9 mouse cellular contexts compared by ENCODE assay signal in the genomic region with DNA sequence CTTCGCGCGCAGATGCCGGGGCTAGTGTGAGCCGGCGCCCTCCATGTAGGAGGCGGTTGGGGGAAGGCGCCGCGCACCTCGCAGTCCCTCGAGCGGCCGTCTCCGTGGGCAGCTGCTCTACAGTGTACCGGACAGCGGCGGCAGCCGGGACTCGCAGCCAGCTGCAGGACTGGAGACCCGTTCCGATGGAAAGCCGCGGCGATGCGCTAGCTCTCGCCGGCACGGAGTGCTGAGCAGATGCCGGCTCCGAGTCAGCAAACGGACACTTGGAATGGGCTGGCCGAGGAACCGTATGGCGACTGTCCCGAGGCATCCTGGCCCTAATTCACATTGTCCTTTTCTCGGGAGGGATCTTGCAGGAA. TPM values are rescaled to one million over a fixed set of nuclear protein-coding genes. Genes with fewer than 3 reads are reported as not detected.
DNase-seq lines count a peak whose midpoint lies in the region; ATAC-seq lines count a peak whose summit lies in the region.
"Had no signal": no experiment of that assay in that cellular context is flagged by ENCODE, and none has a peak within 500 bp of the region (broad histone marks: within the 10 kb centered on the region; RNA-seq: fewer than 3 reads in every experiment).

No protein-coding gene starts in this region.

- peaks cover 97% of the 10 kb centered on the region for H3K27me3 ChIP-seq in heart, embryonic 12.5 days (replicated peaks)
- H3K27me3 ChIP-seq in hindbrain, embryonic 11.5 days (ENCODE audit: control insufficient read depth, insufficient read depth, low read length): peaks cover 97% of the 10 kb centered on the region
- H3K27me3 ChIP-seq in midbrain, embryonic 10.5 days (ENCODE audit: low read depth, poor library complexity, severe bottlenecking): peaks cover 100% of the 10 kb centered on the region

- WGBS in heart, embryonic 12.5 days: under 1% methylated on average over 37 of the region's 37 CpGs
- under 1% methylated on average over 33 of the region's 37 CpGs for WGBS in hindbrain, embryonic 11.5 days
- under 1% methylated on average over 37 of the region's 37 CpGs for WGBS in midbrain, embryonic 10.5 days

- H3K9me3 ChIP-seq in heart, embryonic 12.5 days (replicated peaks): peaks cover 7% of the 10 kb centered on the region; the same call in 1 of the 2 replicates
- no peaks in the 10 kb centered on the region for H3K9me3 ChIP-seq in hindbrain, embryonic 11.5 days (ENCODE audit: control insufficient read depth, low read length)
- H3K9me3 ChIP-seq in midbrain, embryonic 10.5 days (replicated peaks): no peaks in the 10 kb centered on the region

- DNase-seq in heart, adult 11 months: no peak
- DNase-seq in Muller cell, postnatal 12 days (ENCODE audit: inconsistent ontology term): peak; percentile 57
- no peak for DNase-seq in hindbrain, embryonic 11.5 days (ENCODE audit: low spot score)
- no peak for DNase-seq in midbrain, embryonic 10.5 days (ENCODE audit: low spot score)
- no peak for DNase-seq in spleen, postnatal 36 days (ENCODE audit: low spot score in 2 of 2)
- DNase-seq in thymus, postnatal 25 days: no peak
- no peak for DNase-seq in adipocyte (ENCODE audit: low spot score)
- DNase-seq: layer of hippocampus, postnatal 36 days had no signal

- H3K4me3 ChIP-seq in heart, embryonic 12.5 days: peak overlapping the region; percentile 49
- peak overlapping the region; percentile 18; the same call in 1 of the 2 replicates for H3K4me3 ChIP-seq in hindbrain, embryonic 11.5 days (ENCODE audit: low read depth, low read length)
- H3K4me3 ChIP-seq in midbrain, embryonic 10.5 days: peak overlapping the region; percentile 44

- H3K27ac ChIP-seq in heart, embryonic 12.5 days (ENCODE audit: poor library complexity, severe bottlenecking): no peak overlapping the region
- H3K27ac ChIP-seq in hindbrain, embryonic 11.5 days (ENCODE audit: low read depth, low read length): no peak overlapping the region
- no peak overlapping the region for H3K27ac ChIP-seq in midbrain, embryonic 10.5 days (replicated peaks)

- H3K9ac ChIP-seq in heart, embryonic 12.5 days: no peak overlapping the region
- H3K9ac ChIP-seq in hindbrain, embryonic 11.5 days (ENCODE audit: low read depth, low read length): no peak overlapping the region

- ATAC-seq in heart, embryonic 12.5 days (ENCODE audit: insufficient number of reproducible peaks, low FRiP score): no peak
- ATAC-seq in hindbrain, embryonic 11.5 days (ENCODE audit: low FRiP score): no peak

- H3K4me2 ChIP-seq in heart, embryonic 12.5 days: peak overlapping the region; percentile 81
- peak overlapping the region; percentile 40 for H3K4me2 ChIP-seq in hindbrain, embryonic 11.5 days (replicated peaks; ENCODE audit: low read depth, low read length)

- no peaks in the 10 kb centered on the region for H3K36me3 ChIP-seq in heart, embryonic 12.5 days
- H3K36me3 ChIP-seq in hindbrain, embryonic 11.5 days (ENCODE audit: control insufficient read depth, insufficient read depth, low read length): no peaks in the 10 kb centered on the region
- no peaks in the 10 kb centered on the region for H3K36me3 ChIP-seq in midbrain, embryonic 10.5 days

- H3K4me1 ChIP-seq in heart, embryonic 12.5 days (replicated peaks): peaks cover 33% of the 10 kb centered on the region
- H3K4me1 ChIP-seq in hindbrain, embryonic 11.5 days (replicated peaks; ENCODE audit: control insufficient read depth, insufficient read depth, low read length): peaks cover 8% of the 10 kb centered on the region; the same call in 1 of the 2 replicates
- H3K4me1 ChIP-seq in midbrain, embryonic 10.5 days: peaks cover 45% of the 10 kb centered on the region

RNA-seq across cellular contexts. Expression of gene Hmx1, which starts 3.4 kb away (rescaled TPM):
- not detected in 2 replicates for polyA plus RNA-seq in heart, embryonic 12.5 days (2016; fragmentation: Nextera tagmentation; extraction: Ambion mirVana)
- 6.1 and 6.9 TPM in 2 replicates for polyA plus RNA-seq in hindbrain, embryonic 11.5 days (2014; fragmentation: Nextera tagmentation; extraction: Ambion mirVana)
- polyA plus RNA-seq in midbrain, embryonic 10.5 days (2016; fragmentation: Nextera tagmentation; extraction: Ambion mirVana): 0.14 and 0.99 TPM in 2 replicates
